Mouse (Mus musculus) layer of hippocampus, adult 9-11 months (tissue): Measurements from ENCODE around the gene Gjd3.
"Not testable (repeated sequence)": the region's sequence is repeated elsewhere in the genome, so short reads cannot be mapped to it uniquely, and the experiment has no call there.

Experiments used
- DNase-seq: peaks from one replicate; pipeline ENCODE4 v3.0.0; 2022

Gjd3 gene

GRCm38 (mm10) chr11:98943741-98944461 lies 38.9 kb downstream of the Gjd3 start:
- DNase-seq = no peak

GRCm38 (mm10) chr11:98942923-98943641 lies 39.7 kb downstream of the Gjd3 start:
- DNase-seq = no peak

DNA sequence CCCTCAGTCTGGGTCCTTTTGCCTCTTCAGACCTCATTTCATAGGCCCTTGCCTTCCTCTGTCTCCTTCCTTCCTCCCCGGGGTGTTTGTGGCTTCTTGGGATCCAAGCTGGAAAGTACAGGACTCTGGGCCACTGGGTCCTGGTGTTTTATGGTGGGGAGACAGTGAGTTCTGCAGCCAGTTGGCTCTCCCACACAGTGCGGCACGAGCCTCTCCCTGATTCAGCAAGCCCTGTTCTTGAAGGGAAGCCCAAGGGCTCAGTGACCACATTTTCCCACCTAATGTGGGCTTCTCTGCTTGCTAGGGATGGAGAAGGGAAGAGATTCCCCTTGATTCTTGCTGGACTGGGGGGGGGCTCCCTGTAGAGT lies 40.3 kb downstream of the Gjd3 start:
- DNase-seq = no peak

DNA sequence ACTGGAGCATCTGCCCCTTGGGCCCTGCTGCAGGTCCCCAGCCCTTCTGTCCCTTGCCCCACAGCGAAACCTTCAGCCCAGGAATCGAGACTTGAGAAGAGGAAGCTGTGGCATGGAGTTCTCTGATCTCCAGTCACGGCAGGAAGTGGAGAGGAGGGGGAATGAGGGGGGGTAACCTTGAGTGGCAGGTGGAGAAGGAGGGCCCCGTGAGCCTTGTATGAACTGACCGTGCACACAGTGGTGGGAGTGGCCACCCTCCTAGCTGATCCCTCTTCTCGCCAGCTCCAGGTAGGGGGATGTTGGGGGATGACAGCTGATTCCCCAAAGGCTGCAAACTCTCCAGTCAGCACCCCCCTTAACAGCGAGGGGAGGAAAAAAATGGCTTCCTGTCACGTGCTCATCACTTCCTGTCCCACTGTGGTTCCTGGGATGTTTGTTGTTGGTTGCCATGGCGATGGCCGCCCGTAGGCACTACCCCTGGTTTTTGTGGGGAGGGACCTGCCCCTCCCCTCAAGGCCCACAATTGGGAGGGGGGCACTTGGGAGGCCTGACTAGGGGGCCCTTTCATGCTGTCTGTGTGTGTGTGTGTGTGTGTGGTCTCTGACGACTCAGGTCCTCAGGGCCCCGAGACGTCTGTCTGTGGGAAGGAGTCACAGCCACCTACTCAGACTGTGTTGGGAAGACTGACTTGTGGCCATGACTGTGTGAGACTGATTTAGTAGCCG lies 40.8 kb downstream of the Gjd3 start:
- DNase-seq = peak; percentile 79

GRCm38 (mm10) chr11:98941341-98941825 lies 41.4 kb downstream of the Gjd3 start:
- peak; percentile 80 for DNase-seq

DNA sequence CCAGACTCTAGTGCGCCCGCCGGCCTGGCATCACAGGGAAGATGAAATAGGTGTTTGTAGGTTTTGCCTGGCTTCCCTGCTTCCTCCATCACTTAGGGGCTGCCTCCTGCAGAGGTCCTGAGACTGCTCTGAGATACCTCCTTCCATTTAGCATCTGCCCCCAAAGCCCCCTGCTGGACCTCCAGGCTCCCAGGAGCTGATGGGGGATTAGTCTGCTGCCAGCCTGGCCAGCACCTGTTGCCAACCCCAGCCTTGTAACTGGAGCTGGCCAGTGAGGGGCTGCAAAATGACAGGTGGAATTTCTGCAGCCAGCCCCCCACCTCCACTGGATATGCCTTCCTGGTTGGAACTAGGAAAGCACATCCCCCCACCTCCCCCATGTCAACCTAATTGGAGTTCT lies 42.0 kb downstream of the Gjd3 start:
- DNase-seq = no peak

GRCm38 (mm10) chr11:98939953-98940641 lies 42.7 kb downstream of the Gjd3 start:
- DNase-seq = peak; percentile 67

GRCm38 (mm10) chr11:98939084-98939952 lies 43.5 kb downstream of the Gjd3 start:
- DNase-seq = no peak

GRCm38 (mm10) chr11:98938701-98939083 lies 44.1 kb downstream of the Gjd3 start:
- DNase-seq = no peak

GRCm38 (mm10) chr11:98937914-98938694 lies 44.7 kb downstream of the Gjd3 start:
- DNase-seq = no peak

DNA sequence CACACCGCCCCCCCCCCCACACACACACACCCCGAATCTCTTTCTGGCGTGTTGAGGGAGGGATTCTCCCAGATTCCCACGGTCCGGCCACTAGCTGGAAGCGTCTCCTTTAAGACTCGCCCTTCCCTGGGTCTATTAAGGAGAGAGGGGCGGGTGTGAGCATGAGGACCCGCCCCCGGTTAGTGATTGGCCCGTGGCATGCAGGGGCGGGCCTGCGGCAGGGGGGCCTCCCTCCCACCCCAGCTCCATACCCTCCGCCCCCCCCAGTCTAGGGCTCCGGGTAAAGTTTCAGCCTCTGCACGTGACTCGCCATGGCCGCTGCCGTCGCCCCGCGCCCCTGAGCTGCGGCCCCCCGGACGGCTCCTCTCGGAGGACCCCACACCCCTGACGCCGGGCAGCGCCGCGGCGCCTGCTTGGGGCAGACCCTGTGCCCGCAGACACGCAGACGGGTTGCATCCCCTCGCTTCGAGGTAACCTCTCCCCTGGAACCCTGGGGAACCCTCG lies 45.4 kb downstream of the Gjd3 start:
- peak; percentile 72 for DNase-seq

GRCm38 (mm10) chr11:98936606-98937409 lies 46.0 kb downstream of the Gjd3 start:
- no peak for DNase-seq

DNA sequence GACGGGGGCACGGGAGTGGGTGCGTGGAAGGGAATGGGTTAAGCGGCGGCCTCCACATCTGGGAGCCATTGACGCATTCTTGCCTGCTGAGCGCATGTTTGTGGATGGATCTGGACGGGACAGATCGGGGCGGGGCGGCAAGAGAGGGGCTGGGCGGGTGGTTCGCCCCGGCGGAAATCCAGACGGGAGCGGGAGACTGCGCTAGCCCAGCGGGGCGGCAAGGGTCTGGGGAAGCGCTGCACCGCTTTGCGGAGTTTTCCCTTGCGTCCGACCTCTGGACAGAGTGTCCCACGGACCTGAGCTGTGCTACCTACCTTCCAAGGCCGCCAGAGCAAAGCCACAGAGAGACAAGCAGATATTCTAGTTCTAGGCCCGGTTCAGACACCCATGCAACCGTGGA lies 46.6 kb downstream of the Gjd3 start:
- no peak for DNase-seq

- no peak for DNase-seq
These were observed 47.7 kb downstream of the Gjd3 start for GRCm38 (mm10) chr11:98935123-98935522.

DNA sequence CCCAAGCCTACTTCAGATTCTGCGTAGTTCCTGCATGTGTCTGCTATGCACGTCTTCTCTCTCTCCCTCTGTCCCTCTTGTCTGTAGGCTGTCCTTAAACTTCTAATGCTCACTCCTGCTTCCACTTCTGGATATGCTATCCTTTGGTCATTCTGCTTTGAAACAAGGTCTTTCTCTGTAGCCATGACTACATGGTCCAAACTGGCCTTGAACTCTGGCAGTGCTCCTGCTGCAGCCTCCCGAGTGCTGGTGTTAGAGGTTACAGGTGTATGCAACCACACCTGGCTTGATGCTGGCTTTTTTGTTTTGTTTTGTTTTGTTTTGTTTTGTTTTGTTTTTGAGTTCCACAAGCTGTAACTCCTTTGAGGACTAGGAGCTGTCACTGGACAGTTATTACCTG lies 48.4 kb downstream of the Gjd3 start:
- no peak for DNase-seq

DNA sequence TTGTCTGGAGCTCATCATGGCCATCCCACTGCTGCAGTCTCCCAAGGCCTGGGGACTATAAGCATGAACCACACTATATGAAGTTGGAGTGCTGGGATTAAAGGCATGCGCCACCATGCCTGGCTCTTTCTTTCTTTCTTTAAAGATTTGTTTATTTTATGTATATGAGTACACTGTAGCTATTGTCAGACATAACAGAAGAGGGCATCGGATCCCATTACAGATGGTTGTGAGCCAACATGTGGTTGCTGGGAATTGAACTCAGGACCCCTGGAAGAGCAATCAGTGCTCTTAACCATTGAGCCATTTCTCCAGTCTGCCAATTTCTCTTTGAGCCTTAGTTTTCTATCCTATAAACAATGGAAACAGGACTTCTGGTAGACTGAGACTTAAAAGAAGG lies 49.0 kb downstream of the Gjd3 start:
- DNase-seq = not testable (repeated sequence)

DNA sequence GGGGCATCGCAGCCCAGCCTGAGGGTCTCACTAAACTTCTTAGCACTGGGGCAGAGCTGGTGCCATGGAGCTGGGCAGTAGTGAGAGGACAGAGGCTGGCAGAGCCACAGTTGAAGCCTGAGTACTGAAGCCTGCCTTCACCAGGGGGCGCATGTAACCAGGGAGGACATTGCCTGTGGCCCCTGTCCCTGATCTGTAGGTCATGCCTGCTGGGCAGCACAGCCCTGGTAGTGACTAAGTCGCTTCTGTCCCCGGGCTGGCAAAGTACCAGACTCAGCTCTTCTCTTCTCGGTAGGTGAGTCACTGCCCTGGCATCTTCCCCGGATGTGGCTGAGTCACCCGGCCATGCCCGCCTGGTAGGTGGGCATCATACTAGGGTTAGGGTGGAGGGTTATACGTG lies 49.7 kb downstream of the Gjd3 start:
- peak; percentile 67 for DNase-seq

GRCm38 (mm10) chr11:98932293-98933091 lies 50.3 kb downstream of the Gjd3 start:
- no peak for DNase-seq
